Mouse (Mus musculus): ENCODE measurements around the gene Creb5.

The Creb5 gene

DNA sequence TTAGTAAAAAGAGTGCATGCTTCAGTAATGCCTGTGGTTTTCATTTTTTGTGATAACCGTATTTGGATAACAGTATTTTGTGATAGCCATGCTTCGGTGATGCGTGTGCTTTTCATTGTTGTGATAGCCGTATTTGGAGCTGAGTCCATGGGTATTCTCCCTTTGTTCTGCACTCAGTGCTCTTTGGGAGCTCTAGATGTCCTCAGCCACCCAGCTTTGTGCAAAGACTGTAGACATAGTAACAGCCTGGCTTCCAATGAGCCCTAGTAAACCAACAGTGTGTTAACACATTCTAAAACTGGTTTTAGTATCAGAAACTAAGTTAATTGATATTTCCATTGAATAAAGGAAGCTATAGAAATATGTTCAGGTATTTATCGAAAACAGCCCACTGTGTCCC, 254.7 kb downstream of the Creb5 start:
- DNase-seq (ENCODE audit: low read depth, low spot score) = no peak

DNA sequence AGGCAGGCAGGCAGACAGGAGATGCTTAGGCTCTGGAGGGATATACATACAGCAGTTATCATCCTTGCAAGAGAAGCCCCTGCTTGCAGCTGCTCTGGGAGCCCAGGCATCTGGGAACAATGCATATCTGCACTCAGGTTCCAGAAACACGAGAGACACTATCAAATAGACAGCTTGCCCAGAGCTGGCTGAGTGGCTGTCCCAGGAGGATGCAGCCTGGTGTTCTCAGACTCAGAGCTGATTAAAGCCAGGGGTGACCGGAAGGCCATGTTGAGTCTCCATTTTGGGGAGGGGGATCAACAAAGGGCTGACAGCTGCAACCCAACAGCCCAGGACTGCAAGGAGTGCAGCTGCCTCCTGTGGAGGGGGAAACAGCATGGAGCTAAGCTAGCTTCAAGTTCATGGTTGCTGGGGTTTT, 258.4 kb downstream of the Creb5 start:
- no peak for DNase-seq (ENCODE audit: low read depth, low spot score)

DNA sequence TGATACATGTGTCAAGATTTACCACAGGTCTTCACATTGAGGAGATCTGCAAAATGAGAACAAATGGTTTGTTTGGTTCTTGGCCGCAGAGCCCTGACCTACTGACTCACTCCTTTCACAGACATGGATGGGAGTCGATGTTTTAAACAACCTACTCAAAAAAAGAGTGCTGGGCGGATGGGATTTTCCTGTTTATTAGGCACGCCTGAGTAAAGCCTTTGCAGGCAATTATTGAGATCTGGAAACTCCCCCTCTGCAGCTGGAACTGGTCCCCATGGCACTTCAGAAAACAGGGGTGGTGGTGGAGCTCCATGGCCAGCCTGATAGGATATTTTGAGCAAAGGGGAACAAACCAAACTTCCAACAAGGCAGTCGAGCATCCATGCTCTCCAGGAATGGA, 258.9 kb downstream of the Creb5 start:
- no peak for DNase-seq (ENCODE audit: low read depth, low spot score)

DNA sequence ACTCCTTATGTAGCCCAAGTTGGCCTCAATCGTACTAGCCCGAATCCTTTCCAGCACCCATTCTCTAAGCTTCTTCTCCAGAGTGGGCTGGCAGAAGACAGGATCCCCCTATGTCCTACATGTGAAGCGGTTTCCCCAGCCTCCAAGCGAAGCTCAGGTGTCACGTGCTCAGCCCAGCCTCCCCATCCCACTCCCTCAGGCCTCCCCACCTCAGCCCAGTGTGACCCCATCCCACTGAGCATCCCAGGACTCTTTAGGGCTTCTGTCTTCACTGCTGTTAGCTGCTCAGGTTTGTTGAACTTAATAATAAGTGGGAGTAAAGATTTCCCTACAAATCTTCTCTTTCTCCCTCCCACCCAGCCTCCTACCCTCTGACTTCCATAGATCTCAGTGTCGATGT, 261.2 kb downstream of the Creb5 start:
- DNase-seq (ENCODE audit: low read depth, low spot score) = no peak

DNA sequence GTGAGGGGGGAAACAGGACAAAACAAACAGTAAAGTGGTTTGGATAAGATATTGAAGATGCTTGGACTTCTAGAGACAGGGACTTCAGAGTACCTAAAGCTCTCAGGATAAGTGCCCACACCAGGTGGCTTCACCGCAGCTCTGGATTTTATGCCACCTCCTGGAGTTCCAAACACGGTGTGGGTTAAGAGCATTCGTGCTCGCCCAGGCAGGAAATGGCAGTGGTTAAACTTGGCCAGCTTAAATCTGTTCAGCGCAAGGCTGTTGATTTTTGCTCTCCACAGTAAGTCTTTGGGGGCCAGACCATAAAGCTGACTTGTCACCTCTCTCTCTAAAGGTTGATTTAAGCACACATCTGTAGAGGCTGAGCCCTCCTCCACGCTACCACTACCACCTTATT, 262.3 kb downstream of the Creb5 start:
- no peak for DNase-seq (ENCODE audit: low read depth, low spot score)

DNA sequence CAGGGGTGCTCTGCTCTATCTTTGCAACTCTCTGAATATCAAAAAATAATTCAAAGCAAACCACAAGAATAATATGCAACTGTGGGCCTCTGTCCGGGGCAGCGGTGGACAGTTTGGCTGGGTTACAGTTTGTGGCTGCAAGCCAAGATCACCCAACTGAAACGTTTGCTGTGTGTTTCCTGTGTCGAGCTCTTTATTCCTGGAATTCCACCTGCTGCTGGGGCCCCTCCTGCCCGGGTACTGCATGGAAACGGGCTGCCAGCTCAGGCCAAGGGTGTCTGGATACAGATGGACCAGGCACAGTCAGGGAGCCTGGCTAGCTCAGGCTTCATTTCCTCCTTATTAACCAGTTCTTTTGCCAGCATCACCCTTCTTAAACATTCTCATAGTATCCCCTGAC, 269.0 kb downstream of the Creb5 start:
- DNase-seq (ENCODE audit: low read depth, low spot score) = no peak

DNA sequence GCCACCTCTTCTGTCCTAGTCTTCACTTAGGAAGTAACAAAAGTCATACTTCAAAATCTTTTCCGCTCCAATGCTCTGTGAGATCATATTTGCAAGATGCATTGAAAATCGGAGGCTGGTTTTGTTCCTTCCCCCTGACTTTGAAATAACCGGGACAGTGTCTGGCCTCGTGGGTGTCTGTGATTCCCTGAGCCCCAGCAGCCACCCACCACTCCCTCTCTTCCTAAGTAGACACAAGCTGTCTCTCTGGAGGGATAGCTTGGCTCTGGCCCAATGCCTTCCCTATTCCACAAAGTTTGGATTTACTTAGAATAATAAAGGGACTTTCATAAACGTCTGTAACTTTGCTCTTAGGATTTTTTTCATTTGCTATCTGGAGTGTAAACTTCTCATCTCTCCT, 273.9 kb downstream of the Creb5 start:
- no peak for DNase-seq (ENCODE audit: low read depth, low spot score)

DNA sequence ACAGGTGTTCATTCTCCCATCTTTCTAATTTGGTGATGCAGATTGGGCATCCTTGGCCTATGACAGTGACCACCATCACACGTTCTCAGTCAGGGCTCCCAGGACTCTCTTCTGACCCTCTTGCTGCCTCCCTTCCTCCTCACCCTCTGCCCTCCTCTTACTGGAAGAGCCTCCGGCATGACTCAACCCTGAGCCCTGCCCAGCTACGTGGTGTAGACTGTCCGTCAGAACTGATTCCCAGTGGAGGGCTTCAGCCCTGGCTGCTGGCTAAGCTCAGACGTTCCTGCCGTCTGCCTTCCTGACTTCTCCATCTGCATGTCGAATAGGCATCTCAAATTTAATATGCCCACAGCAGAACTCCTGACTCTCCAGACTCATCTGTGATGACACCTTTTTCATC, 275.5 kb downstream of the Creb5 start:
- DNase-seq (ENCODE audit: low read depth, low spot score) = no peak

DNA sequence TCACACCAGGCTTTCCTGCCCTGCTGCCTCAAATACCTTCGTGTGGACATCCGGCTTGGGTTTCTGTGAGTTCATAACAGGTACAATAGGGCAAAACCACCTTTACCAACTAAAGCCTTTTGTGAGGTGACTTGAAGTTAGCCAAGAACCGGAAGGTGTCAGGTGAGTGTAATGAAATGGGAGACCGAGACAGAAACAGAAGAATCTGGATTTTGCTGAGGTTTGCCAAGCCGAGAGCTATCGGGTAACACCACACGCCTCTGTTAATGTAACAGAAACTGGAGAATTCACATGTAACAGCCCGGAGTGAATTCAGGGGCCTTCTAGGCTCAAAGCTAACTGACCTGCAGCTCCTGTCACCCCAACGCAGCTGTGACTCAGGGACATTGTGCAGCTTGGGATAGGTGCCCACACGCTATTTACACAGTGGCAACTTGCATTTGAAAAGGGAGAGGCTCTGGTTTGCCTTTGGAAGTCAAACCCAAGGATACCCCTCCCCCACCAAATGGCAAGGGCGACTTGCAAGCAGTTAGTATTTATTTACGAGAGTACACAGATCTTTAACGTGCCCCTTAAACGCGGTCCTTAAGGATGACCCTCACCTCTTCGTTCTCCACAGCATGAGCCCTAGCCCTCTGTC, 276.6 kb downstream of the Creb5 start:
- DNase-seq (ENCODE audit: low read depth, low spot score) = peak; percentile 86

DNA sequence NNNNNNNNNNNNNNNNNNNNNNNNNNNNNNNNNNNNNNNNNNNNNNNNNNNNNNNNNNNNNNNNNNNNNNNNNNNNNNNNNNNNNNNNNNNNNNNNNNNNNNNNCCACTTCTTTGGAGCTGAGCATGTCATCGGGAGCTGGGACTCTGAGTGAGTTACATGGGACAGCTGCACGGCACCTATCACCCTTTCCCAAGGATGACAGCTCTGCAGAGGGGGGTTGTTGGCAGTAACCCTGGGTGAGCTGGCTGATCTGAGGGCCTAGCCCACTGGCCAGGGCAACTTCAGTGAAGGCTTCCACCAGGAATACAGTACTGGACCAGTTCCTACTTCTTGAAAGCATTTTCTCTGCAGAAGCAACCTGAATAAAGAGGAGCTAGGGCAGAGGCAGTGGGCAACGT, 282.4 kb downstream of the Creb5 start:
- no peak for DNase-seq (ENCODE audit: low read depth, low spot score)

DNA sequence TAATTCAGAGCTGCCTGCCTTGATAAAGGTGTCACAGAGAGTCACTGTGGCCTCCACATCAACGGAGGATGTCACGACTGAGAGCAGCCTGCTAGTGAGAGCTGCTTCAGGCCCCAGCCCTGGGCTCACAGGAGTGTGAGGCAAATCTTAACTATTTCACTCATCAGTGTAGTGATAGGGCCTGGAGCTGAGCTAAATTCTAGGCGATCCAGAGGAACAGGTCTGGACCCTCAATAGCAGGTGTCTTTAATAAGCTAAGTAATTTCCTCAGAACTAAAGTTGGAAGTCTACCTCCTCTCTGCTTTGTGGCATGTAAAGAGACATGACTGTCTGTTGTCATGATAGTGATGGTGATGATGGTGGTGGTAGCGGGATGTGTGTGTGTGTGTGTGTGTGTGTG, 283.8 kb downstream of the Creb5 start:
- DNase-seq (ENCODE audit: low read depth, low spot score) = no peak

DNA sequence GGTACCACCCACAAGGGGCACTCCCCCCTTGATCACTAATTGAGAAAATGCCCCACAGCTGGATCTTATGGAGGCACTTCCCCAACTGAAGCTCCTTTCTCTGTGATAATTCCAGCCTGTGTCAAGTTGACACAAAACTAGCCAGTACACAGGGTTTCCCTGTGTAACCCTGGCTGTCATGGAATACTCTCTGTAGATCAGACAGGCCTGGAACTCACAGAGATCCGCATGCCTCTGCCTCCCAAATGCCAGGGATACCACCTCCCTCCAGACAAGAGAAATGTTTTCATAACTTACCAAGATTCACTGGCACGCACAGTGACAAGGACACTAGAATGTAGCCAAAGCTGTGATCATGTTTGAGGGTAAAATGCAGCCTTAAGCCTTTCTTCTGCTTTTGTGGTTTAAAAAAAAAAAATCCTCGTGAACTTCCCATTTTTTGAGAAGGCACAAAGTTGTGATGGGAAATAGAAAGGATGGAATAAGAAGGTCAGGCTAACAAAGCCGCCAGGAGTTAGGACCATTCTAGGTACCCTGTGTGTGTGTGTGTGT, 284.6 kb downstream of the Creb5 start:
- DNase-seq (ENCODE audit: low read depth, low spot score) = no peak

DNA sequence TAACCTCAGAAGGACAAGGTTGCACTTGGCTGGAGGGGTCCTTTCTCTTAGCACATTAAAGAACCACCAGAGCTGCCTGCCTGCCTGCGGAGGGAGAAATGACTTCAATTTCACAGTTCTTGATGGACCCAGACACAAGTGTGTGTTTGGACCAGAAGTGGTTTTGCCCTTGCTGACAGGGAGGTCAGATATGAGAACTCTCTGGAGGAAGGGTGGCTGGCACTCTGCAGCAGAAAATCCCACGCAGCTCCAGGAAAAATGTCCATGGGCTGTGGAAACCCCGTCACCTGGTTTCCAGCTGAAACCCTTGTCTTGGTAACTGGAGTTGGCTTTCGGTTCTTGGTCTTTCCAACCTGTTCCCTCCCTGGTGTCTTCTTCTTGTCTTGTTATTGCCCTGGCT, 285.4 kb downstream of the Creb5 start:
- DNase-seq (ENCODE audit: low read depth, low spot score) = no peak

DNA sequence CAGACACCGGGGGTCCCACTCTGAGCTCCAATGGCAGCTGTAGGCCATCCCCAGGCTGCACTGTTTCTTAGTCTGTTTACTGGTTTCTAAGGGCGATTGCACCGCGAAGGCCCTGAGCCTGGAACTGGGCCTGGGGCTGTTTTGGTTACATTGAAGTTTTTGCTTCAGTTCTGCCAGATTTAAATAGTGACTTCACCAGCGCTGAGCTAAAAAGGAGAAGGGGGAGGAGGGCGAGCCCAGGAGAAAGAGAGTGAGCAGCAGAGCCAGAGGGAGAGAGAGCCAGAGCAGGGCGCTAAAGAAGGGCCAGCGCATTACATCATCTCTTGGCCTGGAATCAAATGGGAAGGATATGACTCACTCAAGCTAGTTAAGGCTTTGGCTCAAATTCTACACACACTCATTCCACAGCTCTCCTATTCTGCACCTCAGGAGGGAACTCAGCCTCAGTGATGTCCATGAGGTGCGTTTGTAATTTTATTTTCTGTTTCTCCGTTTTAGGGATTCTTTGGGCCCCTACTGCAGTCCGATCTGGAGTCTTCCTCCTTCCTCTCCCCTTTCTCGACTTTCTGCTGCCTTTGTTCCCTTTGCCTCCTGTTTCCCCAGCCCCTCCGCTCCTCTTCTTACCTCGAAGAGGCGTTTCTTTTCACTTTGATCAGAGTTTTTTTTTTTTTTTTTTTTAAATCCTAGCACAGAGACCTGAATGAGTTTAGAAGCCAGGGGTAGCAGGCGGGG, 286.1 kb downstream of the Creb5 start:
- peak; percentile 53 for DNase-seq (ENCODE audit: low read depth, low spot score)

DNA sequence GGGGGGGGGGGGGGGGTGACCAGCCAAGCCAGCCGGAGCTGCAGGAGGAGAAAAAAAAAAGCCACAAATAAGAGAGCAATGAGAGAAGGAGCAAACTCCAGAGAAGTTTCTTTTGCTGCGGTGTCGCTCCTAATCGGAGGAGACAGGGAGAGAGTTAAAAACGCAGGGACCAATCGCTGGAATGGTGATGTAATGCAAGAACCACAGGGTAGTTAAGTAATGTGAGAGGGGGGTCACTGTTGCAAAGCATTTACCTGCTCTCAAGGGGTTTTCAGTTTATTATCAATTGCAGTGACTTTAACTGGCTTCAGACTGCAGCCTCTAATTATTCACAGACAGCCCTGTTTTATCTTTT, 286.6 kb downstream of the Creb5 start:
- DNase-seq (ENCODE audit: low read depth, low spot score) = no peak

DNA sequence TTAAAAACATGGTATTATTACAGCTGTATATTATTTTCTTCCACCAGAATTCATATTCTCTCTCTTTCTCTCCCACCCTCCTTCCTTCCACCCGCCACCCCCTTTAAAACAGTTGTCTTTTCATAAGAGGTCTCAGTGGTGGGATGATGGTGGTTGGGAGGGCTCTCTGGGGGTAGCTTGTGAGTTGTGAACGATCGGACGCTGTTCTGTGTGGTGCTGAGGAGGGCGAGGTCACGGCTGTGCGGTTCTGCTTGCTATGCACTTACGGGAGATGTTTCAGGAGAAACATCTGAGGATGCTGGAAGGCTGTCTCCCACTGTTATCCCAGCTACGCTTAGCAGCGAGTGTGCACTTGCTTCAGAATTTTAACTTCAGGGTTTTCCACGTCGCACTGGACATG, 287.0 kb downstream of the Creb5 start:
- no peak for DNase-seq (ENCODE audit: low read depth, low spot score)

DNA sequence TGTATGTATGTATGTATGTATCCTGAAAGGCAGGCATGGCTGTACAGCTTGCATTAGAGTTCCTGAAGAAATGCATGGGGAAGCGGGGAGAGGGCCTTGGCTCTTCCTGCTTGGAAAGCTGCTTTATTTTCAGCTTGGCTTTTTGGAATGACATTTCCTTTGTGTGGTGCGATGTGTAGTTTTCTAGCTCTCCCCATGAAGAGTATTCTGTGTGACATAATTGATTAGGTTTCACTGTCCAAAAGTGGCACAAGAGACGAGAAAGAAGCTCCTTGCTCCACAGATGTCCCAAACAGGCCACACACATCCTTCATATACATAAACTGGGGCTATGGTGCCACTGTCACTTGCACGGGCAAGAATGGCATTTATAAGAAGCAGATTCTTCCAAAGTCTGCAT, 288.1 kb downstream of the Creb5 start:
- DNase-seq (ENCODE audit: low read depth, low spot score) = no peak

DNA sequence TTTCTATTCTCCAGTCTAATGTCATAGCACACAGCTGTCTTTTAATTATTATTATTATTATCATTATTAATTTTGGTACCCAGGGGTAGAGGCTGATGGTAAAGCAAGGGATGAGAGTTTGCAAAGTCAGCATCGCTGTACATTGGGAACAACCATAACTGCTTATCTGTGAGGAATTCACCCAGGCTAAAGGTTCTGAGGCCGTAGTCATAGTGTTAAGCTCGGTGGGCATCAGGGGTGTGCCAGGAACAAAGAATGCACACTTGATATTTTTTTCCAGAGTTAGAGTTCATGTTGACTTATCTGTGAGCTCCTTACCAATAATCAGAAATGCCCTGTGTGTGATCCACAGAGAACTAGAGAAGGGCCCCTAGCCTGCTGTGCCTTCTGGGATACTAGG, 288.8 kb downstream of the Creb5 start:
- no peak for DNase-seq (ENCODE audit: low read depth, low spot score)

DNA sequence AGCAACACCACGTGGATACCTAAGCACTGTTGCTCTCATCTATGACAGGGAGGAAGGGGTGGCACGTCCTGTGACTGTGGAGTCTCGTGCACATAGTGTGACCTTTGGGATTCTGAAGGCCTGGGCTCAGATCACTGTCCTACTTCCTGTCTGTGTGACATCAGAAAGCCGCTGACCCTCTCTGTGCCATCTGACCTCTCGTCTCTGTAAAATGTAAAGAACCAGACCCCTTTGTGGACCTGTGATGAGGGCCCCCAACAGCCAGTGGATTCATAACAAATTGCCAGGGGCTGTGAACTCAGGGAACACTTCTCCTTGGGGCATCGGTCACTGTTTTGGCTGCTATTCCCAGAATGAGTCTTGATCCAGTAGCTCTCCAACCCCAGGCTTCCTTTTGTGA, 289.8 kb downstream of the Creb5 start:
- no peak for DNase-seq (ENCODE audit: low read depth, low spot score)

DNA sequence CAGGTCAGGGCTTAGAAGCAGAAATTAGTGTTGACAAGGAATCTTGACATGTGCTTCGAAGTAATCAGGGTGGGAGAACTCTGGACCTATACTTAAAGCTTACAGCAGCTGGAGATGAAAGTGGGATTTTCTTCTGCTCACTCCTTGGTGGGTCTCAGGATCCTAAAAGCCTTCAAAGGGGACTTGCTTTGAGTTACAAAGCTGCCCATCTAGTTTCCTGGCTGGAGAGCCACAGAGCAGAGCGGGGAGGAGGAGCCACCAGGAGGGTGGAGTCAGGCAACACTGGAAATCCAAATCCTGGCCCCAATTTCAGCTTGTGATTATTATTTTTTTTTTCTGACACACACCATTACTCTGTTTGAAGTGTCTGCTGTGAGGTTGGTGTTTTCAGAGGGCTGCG, 290.7 kb downstream of the Creb5 start:
- no peak for DNase-seq (ENCODE audit: low read depth, low spot score)

DNA sequence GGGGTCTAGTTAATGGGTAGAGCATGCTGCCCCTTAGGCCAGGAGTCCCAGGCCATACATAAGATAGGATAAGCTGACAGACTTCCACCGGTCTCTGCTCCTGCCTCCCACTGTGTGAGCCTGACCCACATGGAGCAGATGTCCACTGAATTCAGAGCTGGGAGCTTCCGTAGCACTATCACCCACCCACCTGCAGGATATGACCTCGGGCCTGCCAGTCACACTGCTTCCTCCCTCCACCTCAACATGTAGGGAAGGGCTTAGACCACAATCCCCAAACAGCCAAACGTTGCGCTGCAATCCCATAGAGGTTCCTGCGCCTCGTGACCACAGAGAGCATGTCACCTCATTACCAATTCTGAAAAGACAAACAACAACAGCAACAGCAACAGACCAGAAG, 293.3 kb downstream of the Creb5 start:
- no peak for DNase-seq (ENCODE audit: low read depth, low spot score)

DNA sequence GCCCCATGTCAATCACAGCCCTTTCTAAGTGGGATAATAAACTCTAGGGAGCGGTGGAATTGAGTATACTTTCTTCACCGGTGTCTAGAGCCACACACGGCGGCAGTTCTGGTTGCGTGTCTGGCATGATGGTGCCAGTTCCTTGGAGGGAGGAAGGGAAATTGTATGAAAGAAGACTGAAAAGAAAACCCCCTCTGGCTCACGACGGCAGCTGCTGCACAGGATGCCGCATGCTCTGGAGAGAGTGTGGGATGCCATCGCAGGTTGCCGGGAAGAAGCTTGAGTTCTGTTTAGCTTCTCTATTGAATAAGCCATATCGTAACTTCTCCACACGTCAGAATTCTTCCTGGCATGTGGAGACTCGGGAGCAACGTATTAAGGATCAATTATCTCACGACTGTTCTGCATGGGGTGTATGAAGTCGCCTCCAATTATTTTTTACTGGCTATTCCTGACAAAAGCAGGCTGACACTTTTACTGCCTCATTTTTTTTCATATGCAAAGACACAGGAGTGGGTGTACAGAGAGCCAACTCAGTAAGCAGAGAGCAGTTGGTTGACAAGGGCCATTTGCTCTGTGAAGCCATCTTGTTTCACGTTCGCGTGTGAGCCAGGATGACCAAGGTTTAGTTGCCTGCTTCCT, 296.3 kb downstream of the Creb5 start:
- no peak for DNase-seq (ENCODE audit: low read depth, low spot score)
